Mouse (Mus musculus) midbrain, postnatal 0 days (tissue): Measurements from ENCODE around the gene Tpsg1. TPM values are rescaled to one million over a fixed set of nuclear protein-coding genes. Genes with fewer than 3 reads are reported as not detected.

ENCODE experiments used
- ATAC-seq: fragments of 200-750 bp; cut with Nextera tagmentation; 2 replicates; pipeline ENCODE4 v1.8.0; 2017; ENCODE audit warnings: moderate number of reproducible peaks, mild to moderate bottlenecking, moderate TSS enrichment, moderate library complexity; ENCODE audit not compliant: low FRiP score
- DNase-seq: peaks from one replicate; pipeline ENCODE4 v3.0.0-alpha.2; 2015; ENCODE audit warnings: low spot score
- H3K27ac ChIP-seq: fragments of 300-500 bp; sonication (generic); 2 replicates; pipeline ENCODE4 v1.5.1; 2014; ENCODE audit warnings: low read depth, mild to moderate bottlenecking, low read length, mixed read lengths
- H3K27me3 ChIP-seq: fragments of 300-500 bp; sonication (generic); 2 replicates; pipeline ENCODE4 v1.6.1; 2014; ENCODE audit warnings: low read length, control low read depth, mixed read lengths; ENCODE audit not compliant: insufficient read depth
- H3K36me3 ChIP-seq: fragments of 300-500 bp; sonication (generic); 2 replicates; pipeline ENCODE4 v1.6.1; 2014; ENCODE audit warnings: low read length, control low read depth, mixed read lengths; ENCODE audit not compliant: insufficient read depth
- H3K4me1 ChIP-seq: fragments of 300-500 bp; sonication (generic); 2 replicates; pipeline ENCODE4 v1.6.1; 2014; ENCODE audit warnings: mild to moderate bottlenecking, control low read depth, antibody characterized with exemption, low read length, mixed read lengths; ENCODE audit not compliant: insufficient read depth
- H3K4me2 ChIP-seq: fragments of 300-500 bp; sonication (generic); 2 replicates; pipeline ENCODE4 v1.6.1; 2014; ENCODE audit warnings: low read depth, mild to moderate bottlenecking, low read length, mixed read lengths; ENCODE audit not compliant: poor library complexity, severe bottlenecking
- H3K4me3 ChIP-seq: fragments of 300-500 bp; sonication (generic); 2 replicates; pipeline ENCODE4 v1.5.1; 2014; ENCODE audit warnings: low read depth, mild to moderate bottlenecking, low read length, moderate library complexity
- H3K9ac ChIP-seq: fragments of 300-500 bp; sonication (generic); replicated peaks from 2 replicates; pipeline ENCODE4 v1.6.1; 2014; ENCODE audit warnings: mild to moderate bottlenecking, low read length, moderate library complexity, mixed read lengths; ENCODE audit not compliant: poor library complexity, severe bottlenecking
- H3K9me3 ChIP-seq: fragments of 300-500 bp; sonication (generic); 2 replicates; pipeline ENCODE4 v1.6.1; 2016; ENCODE audit warnings: low read length, control low read depth
- CTCF ChIP-seq: IDR thresholded peaks from 2 replicates; pipeline ENCODE4 v1.5.1; 2016; ENCODE audit warnings: antibody characterized with exemption, mild to moderate bottlenecking
- WGBS: fragments of 180-500 bp; shearing (Covaris S2); extraction: QIAGEN DNeasy Blood & Tissue Kit; methylation state at CpG from one replicate; pipeline ENCODE4 v1.1.7; 2014; 5-methylcytosine and 5-hydroxymethylcytosine counted together
- polyA plus RNA-seq: library from polyadenylated mRNA; unstranded; fragments of >200 nt; fragmentation: Nextera tagmentation; extraction: Ambion mirVana; gene quantifications from 2 replicates; pipeline ENCODE4 v1.2.1, GENCODE M21; 2015
- total RNA-seq: library from RNA; depleted of rRNA; stranded (reverse); fragments of >200 nt; gene quantifications from 2 replicates; pipeline ENCODE4 v1.2.3, GENCODE M21; 2014

Gene Tpsg1
- total and polyA plus RNA-seq, 2 experiments from 2014 or later: 1.2 TPM; not detected in 1

- Histone ChIP-seq H3K4me2 (no peak overlapping the region), H3K4me3 (no peak overlapping the region), H3K27me3 (no peaks in the 10 kb centered on the region), H3K36me3 (no peaks in the 10 kb centered on the region), H3K9me3 (no peaks in the 10 kb centered on the region), H3K9ac (no peak overlapping the region), H3K4me1 (peaks cover 27% of the 10 kb centered on the region), H3K27ac (no peak overlapping the region)
- DNase-seq (no peak), ATAC-seq (no peak)
- WGBS: 24% methylated on average over 4 of the region's 4 CpGs
- TF ChIP-seq CTCF: no peak
Observed at GRCm38 (mm10) chr17:25401491-25401890, 32.4 kb downstream of the Tpsg1 start.

DNA sequence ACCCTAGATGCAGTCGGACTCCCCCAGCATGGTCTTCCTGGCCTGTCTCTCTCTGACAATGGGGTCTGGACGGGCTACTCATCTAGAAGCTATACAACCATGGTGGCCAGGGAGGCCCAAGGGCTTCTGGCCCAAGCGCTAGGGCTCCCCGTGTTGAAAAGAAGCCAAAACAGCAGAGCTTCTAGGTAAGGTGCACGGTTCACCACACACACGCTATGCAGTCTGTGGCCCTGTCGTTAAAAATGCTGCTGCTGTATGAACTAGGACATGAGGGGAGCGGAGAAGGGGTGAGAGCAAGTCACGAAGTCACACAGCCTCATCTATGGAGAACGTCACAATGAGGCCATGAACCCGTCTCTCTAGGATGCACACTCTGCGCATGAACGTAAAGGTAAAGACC is 33.2 kb downstream of the Tpsg1 start:
- peaks cover 34% of the 10 kb centered on the region for H3K4me1 ChIP-seq
- H3K27me3 ChIP-seq: no peaks in the 10 kb centered on the region
- no peak for ATAC-seq
- H3K4me2 ChIP-seq: no peak overlapping the region
- no peak for TF ChIP-seq CTCF
- no peak for DNase-seq
- no peaks in the 10 kb centered on the region for H3K36me3 ChIP-seq
- no peak overlapping the region for H3K27ac ChIP-seq
- no peaks in the 10 kb centered on the region for H3K9me3 ChIP-seq
- no peak overlapping the region for H3K9ac ChIP-seq
- WGBS: 78% methylated on average over 13 of the region's 13 CpGs
- H3K4me3 ChIP-seq: no peak overlapping the region

DNA sequence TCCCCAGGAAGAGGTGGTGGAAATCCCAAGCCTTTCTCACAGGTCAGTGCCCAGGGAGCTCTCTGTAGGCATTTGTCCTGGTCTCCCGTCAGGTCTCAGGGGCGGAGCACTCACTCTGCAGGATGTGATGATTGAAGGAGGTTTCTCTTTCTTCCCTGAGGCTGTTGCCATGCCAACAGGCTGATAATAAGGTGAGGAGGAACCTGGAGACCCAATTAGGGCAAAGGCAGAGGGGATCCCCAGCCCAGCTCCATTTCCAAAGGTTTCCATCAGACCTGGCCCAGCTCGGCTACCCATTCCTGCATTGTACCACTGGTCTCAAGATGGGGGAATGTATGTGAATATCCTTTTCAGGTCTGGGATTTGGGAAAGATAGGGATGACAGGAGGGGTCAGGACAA is 35.1 kb downstream of the Tpsg1 start:
- 0 out of 2 replicates have a peak overlapping the region, but pooled peaks have one; percentile 13 for H3K9ac ChIP-seq
- peak overlapping the region; percentile 75 for H3K27ac ChIP-seq
- ATAC-seq: peak; percentile 41; the same call in 1 of the 2 replicates
- DNase-seq: peak; percentile 56
- no peak for TF ChIP-seq CTCF
- no peaks in the 10 kb centered on the region for H3K9me3 ChIP-seq
- 22% methylated on average over 3 of the region's 3 CpGs for WGBS
- H3K36me3 ChIP-seq: no peaks in the 10 kb centered on the region
- H3K4me3 ChIP-seq: no peak overlapping the region
- peak overlapping the region; percentile 3; the same call in 1 of the 2 replicates for H3K4me2 ChIP-seq
- peaks cover 40% of the 10 kb centered on the region for H3K4me1 ChIP-seq
- no peaks in the 10 kb centered on the region for H3K27me3 ChIP-seq

DNA sequence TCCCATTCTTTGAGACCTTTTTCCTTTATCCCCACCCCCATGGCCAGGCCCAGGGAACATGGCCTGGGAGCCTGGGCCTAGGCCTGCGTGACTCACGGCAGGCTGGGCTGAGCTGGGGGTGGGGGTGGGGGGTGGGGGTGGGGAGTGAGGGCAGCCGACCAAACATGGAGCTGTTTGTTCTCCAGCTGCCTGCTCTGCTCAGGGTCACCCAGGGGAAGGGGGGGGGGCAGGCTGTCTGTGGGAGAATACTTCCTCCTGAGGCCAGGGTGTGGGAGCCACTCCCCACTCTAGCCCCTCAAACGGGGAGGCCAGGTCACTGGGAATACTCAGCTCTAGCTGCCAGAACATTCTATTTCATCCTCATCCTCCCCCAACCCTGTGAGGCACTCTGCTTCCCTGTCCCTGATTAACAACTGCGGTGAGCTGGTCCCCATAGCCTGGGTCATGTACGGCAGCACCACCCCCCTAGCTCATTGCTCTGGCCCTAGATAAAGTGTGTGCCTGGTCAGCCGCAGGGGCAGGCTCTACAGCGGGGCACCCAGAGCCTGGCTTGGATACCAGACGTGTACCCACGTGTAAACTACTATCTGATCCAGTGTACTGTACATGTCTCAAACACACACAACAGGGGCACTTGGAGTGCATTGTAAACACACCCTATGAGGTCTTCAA is 36.3 kb downstream of the Tpsg1 start:
- DNase-seq: no peak
- peaks cover 40% of the 10 kb centered on the region for H3K4me1 ChIP-seq
- ATAC-seq: no peak

DNA sequence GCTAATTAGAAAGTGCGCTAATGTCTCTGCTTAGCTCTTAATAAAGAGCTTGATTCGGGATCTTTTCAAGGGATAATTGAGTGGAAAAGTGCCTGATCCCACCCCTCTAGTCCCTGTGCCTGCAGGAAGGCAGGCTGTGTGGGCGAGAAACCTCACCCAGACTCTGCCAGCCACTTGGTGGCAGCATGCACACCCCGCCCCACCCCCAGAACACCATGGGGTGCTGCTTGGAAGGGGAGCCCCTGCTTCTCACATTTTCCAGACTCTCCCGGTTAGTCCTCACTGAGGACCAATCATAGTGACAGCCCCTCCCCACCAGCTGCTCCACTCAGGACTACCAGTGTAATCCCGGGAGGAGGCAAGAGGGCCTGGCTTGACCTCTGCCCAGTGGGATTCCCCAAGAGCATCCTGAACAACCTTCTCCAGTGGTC is 37.0 kb downstream of the Tpsg1 start:
- 15% methylated on average over 6 of the region's 6 CpGs for WGBS
- Histone ChIP-seq H3K4me2 (no peak overlapping the region), H3K4me1 (peaks cover 40% of the 10 kb centered on the region), H3K9me3 (no peaks in the 10 kb centered on the region), H3K4me3 (no peak overlapping the region), H3K27ac (no peak overlapping the region), H3K36me3 (no peaks in the 10 kb centered on the region), H3K27me3 (no peaks in the 10 kb centered on the region), H3K9ac (no peak overlapping the region)
- ATAC-seq: no peak
- TF ChIP-seq CTCF: peak; percentile 61
- DNase-seq: peak; percentile 33

More for the DNA sequence above, 36.3 kb downstream of the Tpsg1 start:
- no peak for TF ChIP-seq CTCF
- Histone ChIP-seq H3K27me3 (no peaks in the 10 kb centered on the region), H3K36me3 (no peaks in the 10 kb centered on the region), H3K27ac (peak overlapping the region; percentile 75; the same call in 1 of the 2 replicates), H3K4me3 (no peak overlapping the region), H3K9ac (no peak overlapping the region), H3K4me2 (no peak overlapping the region), H3K9me3 (no peaks in the 10 kb centered on the region)
- whole genome bisulfite sequencing: 10% methylated on average over 9 of the region's 10 CpGs

- Histone ChIP-seq H3K4me3 (no peak overlapping the region), H3K4me1 (peaks cover 40% of the 10 kb centered on the region), H3K9ac (peak overlapping the region; percentile 0; the same call in 1 of the 2 replicates), H3K4me2 (no peak overlapping the region), H3K36me3 (no peaks in the 10 kb centered on the region), H3K27me3 (no peaks in the 10 kb centered on the region), H3K27ac (peak overlapping the region; percentile 4; the same call in 1 of the 2 replicates), H3K9me3 (no peaks in the 10 kb centered on the region)
- ATAC-seq (no peak), DNase-seq (no peak)
- WGBS: 38% methylated on average over 4 of the region's 4 CpGs
- no peak for TF ChIP-seq CTCF
Observed at GRCm38 (mm10) chr17:25407352-25407751, 38.3 kb downstream of the Tpsg1 start.
